Mouse (Mus musculus): ENCODE results near the gene Slc22a1.
"Not testable (repeated sequence)": the region's sequence is repeated elsewhere in the genome, so short reads cannot be mapped to it uniquely, and the experiment has no call there.

Gene Slc22a1

DNA sequence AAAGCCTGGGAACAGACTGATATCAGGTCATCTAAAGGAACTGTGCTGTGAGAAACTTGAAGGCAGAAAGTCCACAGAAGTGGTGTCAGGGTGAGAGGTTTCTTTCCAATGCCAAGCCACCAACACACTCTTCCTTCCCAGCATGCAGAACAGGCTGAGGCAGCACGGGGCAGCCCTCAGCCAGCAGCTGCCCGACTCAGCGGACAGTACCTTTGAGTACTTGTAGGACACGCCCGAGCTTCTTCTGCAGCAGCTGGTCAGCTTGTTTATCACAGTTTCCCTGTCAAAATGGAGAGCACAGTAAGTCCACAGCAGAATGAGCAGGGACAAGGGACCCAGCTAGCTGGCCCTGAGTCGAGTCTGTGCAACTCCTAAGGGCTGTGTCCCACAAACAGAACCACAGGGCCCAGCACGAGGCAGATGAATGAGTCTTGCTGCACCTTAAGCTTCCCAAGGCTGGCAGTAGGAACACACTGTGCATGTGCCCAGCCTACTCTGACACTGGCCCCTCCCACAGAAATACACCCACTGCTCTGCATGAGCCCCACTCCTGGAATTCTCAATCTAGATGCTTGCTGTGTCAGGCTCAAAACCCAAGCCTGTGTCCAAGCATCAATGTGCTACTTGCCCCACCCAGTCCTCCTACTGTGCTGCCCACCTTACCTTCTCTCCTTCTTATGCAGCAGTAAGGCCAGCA is 9.4 kb upstream of the Slc22a1 start:
- peak in 1 of 2 experiments; percentile 8 for DNase-seq (ENCODE audit: low spot score in 2 of 2)

DNA sequence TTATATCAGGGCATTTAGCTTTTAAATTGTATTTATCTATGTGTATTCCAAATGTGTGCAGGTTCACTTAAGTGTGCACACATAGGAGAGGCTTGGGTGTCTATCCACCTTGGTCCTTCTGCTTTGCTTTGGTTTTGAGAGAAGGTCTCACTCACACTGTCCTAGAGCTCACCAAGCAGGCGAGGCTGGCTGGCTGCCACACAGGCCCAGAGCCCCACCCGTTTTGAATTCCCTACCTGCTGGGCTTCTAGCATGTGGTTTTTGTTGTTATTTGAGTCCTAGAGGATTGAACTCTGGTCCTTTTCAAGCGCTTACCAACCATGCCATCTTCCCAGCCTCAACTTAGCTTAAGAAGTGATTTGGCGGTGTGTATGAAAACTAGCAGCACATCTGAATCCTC is 8.8 kb upstream of the Slc22a1 start:
- DNase-seq (ENCODE audit: low spot score in 2 of 2): no peak

DNA sequence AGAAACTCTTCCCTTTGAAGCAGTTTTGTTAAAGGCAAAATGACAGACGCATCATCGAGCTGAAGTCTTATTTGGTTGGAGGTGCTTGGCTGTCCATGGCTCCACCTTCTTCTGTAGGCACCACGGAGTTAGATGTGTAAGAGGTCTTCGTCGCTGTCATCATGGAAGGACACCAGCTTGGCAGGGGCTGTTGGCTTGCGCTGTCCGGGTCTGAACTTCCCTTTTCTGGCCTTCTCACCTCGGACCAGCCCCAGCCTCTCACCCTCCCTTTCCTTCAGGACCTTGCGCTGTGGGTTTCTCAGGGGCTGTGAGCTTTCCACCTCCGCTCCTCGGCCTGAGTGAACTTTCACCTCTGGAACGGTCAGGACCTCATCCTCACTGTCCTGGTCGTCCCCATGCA is 8.0 kb upstream of the Slc22a1 start:
- DNase-seq (ENCODE audit: low spot score in 2 of 2): no peak

DNA sequence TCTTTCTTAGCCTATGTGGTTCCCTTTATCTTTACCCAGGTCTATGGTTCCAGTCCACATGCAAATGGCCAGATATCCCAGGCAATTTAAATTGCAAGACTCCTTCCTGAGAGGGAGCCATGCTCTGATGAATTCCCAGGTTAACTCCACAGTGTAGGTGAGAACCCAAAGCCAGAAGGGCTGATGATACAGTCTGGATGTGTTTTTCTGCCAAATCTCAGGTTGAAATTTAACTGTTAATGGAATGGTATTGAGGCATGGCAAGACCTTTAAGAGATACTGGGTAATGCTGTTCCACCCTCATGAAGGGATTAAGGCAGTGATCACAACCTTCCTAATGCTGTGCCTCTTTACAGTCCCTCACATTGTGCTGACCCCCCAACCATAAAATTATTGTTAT is 2.6 kb upstream of the Slc22a1 start:
- DNase-seq (ENCODE audit: low spot score in 2 of 2): no peak

DNA sequence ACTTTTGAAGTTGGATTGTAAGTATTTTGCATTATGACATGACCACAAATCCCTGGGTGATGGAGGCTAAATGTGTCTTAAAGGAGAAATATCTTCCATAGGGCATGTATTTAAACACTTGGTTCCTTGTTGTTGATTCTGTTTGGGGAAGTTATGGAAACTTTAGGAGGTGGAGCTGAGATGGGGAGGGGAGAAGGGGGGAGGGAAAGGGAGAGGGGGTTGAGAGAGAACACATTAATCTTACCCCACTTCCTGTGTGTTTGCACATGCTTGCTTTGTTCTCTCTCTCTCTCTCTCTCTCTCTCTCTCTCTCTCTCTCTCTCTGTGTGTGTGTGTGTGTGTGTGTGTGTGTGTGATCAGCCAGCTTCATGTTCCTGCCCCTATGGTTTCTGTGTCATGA is 1.5 kb upstream of the Slc22a1 start:
- DNase-seq (ENCODE audit: low spot score in 2 of 2): no peak

DNA sequence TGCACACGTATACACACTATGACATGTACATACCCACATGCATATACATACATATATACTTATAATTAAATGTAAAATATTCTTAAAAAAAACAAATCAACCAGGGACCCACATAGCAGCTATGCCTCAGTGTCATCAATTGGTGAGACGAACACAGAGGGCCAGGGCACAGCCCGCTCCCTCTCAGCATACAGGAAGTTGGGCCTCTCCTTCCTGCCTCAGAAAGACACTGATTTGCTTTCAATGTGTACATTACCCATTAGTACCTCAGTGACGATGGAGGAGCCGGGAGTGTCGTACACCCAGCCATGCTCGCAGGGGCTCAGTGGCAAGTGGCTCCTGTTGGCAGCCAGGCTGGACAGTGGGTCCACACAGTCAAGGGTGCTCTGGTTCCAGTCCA is 649 bp downstream of the Slc22a1 start:
- DNase-seq (ENCODE audit: low spot score in 2 of 2): not testable (repeated sequence)

DNA sequence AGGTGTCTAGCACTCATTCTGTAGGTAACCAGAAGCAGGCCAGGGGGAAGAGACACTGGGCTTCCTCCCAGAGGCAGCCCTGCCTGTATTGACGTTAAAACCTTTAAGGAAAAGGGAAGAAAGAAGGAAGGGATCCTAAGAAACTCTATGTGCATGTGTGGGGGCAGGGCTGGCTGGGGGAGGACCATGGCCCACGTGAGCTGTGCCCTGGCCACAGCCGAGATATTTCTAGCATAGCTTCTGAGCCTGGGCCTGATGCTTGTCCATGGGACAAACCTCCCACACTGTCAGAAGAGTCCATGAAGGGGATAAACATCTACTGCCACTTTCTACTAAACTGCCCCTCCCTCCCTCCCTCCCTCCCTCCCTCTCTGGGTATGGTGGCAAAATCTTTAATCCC is 1.8 kb downstream of the Slc22a1 start:
- DNase-seq (ENCODE audit: low spot score in 2 of 2): no peak

DNA sequence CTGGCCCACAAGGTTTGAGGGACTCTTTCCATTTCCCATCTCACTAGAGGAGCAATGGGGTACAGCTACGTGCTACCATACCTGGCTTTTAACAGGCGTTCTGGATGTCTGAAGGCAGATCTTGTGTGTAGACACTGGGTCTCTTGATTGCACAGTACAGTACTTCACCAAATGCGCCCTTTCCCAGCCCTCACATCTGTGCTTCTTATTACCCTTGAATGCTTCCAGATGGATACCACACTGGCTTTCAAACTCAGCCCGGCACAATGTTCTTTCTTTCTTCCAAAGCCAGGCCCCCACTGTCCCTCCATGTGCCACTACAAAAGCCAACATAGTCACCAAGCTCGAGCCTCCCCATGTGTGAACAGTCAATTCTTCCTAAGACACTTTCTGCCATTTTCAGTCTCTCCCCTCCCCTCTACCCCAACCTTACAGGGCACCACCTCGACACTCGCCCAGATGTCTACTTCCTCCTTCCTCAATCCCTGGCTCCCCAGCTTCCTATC is 3.3 kb downstream of the Slc22a1 start:
- no peak for DNase-seq (ENCODE audit: low spot score in 2 of 2)

DNA sequence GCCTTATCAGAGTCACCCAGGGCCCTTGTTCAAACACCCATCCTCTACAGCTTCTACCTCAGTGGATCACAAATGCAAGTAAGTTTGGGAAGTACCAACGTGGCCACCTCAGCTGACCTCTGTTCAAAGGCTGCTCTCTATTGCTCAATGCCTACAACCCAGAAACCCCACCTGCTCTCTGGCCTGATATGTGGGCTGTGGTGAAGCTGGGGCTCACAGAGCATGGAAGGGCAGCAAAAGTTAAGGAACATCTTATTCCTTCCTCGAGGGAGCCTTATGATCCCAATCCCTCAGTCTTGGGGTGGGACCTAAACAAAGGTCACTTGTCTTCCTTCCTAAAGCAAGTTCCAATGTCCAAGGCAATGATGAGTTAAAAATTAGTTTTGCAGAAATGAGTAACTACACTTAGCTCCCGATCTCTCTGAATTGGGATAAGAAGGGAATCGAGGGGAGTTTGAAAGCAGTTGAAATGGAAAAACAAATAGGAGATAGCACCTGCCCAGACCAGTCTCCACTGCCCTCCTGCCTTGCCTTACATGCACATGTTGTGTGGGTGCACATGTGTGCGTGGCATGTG is 4.5 kb downstream of the Slc22a1 start:
- DNase-seq (ENCODE audit: low spot score in 2 of 2): no peak

DNA sequence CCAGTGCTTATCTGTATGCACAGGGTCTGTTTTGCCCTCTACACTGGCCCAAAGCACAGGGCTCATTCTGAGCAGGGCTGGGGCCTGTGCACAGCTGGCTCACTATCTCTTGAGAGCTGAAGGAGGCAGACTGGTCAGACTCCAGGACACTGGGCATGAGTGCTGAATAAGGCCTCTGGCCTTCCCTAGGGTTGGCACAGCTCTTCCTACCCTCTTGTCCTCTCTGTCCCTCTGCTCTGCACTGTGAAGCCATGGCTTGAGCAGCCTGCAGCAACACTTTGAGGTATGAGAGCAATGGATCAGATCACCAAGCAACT is 6.3 kb downstream of the Slc22a1 start:
- DNase-seq (ENCODE audit: low spot score in 2 of 2): no peak

DNA sequence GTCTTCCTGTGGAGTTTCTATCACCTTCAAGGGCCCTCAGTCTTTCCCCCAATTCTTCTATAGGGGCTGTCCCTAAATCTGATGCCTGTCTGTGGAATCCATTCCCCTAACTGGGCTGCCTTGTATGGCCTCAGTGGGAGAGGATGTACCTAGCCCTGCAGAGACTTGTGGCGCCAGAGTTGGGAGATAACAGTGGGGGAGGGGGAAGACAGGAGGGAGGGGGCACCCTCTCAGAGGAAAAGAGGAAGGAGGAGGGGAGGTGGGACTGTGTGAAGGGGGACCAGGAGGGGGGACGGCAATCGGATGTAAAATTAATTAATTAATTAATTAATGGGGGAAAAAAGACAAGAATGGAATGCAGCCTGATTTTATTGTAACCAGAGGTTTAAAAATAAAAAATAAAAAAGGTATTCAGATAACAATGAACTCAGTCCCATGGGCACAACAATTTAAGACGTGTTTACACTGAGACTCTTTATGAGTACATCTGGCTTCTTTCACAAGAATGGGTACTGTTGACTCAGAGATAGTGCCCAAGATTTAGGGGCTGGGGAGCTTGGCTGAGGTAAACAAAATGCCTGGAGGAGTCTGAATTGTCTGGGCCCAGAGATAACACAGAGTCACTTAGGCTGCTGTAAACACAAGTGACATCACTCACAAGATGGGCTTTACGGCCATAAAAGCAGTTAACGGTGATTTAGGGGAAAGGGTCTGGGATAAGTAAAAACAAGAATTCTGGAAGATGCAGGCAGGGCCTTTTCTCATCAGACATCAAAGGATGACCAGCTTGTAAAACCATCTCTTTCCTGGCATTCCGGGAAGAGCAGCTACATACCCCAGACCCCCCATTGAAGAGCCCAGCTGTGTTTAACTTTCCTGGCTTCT is 6.9 kb downstream of the Slc22a1 start:
- no peak for DNase-seq (ENCODE audit: low spot score in 2 of 2)

DNA sequence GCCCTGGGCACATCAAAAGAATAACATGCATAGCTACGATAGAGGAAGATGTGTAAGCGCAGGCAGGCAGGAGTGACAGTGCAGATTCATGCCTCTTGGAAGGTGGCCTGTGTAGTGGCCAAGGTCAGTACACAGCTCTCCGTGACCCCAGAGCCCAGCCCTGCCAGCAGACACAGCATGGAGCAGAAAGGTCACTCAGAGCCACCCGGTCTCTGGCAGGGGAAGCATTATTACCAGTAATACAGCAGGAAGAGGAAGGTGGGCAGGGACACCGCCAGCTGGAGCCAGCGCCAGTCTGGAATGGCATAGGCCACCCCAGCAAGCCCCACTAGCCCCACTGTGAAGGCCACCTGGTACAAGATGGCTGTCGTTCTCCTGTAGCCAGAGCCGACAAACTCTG is 11.5 kb downstream of the Slc22a1 start:
- DNase-seq (ENCODE audit: low spot score in 2 of 2): no peak

DNA sequence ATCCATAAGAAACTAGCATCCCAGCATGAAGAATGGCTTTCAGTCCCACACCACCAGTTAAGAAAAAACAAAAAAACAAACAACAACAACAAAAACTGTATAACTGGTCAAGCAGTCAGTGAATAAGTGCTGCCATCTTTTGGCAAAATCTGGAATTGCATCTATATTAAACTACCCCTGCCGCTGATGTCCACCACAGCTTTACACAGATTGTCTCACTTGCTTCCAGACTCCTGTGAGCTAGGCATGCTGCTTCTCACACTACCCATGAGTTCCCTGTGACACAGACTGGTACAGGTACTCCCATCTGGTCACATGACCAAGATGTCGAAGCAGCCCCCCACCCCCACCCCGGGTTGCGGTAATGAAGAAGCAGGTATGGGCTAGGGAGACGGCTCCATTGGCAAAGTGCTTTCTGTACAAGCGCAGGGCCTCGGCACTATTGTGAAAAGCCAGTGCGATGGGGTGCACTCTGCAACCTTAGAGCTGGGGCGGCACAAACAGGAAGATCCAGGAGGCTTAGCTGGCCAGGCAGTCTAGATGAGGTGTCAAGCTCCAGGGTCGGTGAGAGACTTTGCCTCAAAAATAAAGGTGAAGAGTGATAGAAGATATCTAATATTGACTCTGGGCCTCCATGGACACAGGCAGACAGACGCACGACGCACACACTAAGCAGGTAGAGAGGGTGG is 14.9 kb downstream of the Slc22a1 start:
- DNase-seq (ENCODE audit: low spot score in 2 of 2): peak in 1 of 2 experiments; percentile 54

DNA sequence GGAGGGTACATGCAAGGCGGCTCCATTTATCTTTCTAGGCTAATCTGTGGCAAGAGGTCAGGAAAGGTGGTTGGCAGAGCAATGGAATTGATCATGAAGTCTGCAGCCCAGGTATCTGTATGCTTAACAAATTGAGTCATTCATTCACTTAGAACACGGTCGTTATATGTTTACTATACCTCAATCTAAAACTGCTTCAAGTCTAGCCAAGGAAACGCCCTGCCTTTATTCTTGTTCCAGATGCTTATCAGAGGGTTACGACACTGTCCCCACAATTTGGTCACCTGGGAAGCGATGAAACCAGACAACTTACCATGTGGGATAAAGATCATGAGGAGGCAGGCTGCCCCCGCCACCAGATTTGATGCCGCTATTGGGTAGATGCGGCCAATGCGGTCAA is 16.4 kb downstream of the Slc22a1 start:
- no peak for DNase-seq (ENCODE audit: low spot score in 2 of 2)

DNA sequence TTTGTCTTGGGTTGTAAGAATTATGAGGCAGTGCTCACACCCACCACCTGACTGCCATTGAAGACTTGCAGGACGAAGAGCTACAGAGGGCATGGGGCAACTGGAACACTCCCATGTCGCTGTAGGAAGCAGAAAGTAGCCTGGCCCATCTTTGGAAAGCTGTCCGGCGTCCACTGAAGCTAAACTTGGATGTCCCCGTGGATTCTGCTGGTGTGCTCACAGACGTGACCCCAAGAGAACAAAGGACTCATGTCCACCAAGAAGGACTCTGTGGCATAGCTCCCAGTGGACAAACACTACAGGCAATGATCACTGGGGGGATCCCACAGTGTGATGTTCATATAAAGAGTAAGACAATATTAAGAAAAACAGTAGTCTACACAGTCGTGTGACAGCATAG is 16.8 kb downstream of the Slc22a1 start:
- DNase-seq (ENCODE audit: low spot score in 2 of 2): no peak

DNA sequence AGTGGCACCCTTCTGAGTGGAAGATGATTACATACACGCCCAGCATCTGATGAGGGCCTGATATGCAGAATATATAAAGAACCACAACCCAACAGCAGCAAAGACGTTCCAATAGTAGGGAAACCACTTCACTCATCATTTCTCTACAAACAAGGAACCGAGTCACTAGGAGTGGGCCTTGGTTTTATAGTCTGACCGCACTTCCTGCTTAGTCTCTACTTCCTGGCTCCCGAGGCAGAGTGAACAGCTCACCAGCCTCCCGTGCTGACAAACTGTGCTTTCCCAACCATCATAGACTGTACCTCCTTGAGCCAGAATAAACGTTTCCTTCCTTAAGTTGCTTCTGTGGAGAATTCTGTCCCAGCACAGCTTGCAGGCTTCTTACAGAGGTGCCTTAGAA is 19.8 kb downstream of the Slc22a1 start:
- DNase-seq (ENCODE audit: low spot score in 2 of 2): no peak

DNA sequence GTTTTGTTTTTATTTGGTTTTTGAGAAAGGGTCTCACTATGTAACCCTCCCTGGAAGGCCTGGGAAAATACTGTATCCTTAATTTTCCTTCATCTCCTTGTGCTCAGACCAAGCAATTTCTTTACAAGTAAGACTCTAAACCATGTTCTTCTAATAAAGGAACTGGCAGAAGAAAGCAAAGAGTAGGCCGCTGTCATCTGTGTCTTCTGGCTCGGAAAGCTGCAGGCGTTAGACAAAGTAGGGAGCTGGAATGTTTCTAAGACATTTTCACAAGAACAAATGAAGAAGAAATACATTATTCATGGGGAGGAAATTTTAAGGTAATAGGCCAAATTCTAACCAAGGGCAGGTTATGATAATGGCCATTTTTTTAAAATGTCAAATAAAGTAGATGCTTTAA is 21.6 kb downstream of the Slc22a1 start:
- peak; percentile 13 to 68 for DNase-seq (ENCODE audit: low spot score in 2 of 2)

DNA sequence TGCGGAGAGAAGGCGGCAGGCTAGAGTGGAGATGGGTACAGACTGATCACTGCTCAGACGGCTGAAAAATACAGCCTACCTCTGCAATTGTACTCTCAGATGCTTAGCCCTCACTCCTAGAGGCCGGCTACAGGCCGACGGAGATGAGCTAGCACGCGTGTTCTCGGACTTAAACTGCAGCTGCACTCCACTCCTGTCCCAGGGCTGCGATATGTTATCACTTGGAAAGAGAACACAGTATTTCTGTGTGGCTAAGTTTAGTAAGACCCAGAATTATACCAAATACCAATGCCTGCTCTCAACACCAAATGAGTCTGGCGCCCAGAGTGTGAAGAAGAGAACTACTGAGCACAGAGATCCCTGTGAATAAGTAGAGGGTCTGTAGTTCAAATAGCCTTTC is 23.0 kb downstream of the Slc22a1 start:
- peak; percentile 16 to 27 for DNase-seq (ENCODE audit: low spot score in 2 of 2)

DNA sequence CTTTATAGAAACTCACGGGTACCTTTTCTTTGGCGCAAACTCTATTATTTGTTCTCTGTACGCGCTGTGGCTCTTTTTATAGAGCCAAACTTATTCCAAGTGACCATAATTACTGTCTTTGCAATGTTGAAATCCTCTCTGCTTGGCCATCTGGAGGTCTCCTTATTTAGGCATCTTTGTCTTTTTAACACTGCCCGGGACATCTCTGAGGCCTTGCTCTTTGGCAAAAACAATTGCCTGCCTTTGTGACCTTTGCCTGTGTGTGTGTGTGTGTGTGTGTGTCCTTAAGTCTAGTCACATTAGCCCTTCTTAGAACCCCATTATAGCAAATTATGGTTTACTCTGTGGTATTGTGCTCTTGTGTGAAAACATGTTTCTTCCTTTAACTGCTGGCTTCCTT is 30.2 kb downstream of the Slc22a1 start:
- DNase-seq (ENCODE audit: low spot score in 2 of 2): no peak

DNA sequence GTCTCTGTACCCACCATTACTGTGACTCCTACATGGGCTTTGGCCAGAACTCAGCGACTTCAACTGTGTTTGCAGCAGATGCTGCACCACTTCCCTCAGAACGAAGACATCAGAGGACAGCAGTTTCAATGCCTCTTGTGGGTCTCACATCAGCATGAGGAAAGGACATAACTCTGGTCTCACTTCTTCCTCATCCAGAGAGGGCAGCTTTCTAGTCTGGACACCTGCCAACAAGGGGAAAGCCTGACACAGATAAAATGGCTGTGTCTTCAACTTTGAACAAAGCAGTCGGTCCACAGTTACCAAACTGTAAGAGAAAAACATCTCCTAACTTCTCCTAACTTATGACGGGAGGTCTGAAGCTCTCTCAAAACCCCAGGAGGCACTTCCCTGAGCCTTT is 34.5 kb downstream of the Slc22a1 start:
- DNase-seq (ENCODE audit: low spot score in 2 of 2): no peak

DNA sequence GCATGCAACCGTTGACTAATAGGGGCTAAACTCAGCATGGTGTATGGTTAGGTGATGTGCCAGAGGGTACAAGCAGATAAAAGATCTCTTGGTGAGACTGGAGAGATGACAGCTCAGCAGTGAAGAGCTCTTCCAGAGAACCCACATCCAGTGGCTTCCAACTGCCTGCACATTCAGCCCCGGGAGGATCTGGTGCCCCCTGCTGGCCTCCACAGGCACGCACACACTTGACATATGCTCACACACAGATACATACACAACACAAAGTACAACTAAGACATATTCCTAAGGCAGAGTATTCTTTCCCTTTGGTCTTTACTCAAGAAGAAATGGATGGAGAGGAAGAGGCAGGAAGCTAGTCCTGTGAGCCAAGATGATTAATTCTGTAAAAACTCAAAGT is 36.0 kb downstream of the Slc22a1 start:
- DNase-seq (ENCODE audit: low spot score in 2 of 2): no peak

DNA sequence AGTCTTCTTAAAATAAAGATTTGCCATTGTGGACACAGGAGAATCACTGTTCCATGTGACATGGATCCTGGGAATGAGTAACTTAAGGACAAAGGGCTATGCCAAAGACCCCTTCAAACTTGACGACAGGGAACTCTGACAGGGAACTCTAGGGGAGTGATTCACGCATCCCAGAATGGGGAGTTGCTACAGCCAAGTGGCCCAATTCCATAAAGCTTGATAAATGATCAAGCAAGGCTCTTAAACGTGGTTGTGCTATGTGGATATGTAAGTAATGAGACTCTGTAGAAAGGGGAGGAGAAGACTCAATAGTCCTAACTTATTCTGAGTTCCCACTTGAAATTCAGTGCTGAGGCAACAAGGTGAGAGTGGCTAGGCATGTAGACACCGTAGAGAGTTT is 40.8 kb downstream of the Slc22a1 start:
- no peak for DNase-seq (ENCODE audit: low spot score in 2 of 2)

Measured in frontal cortex, postnatal 36 days (tissue).